Mouse (Mus musculus): ENCODE measurements around the gene Efna5.

The Efna5 gene

GRCm38 (mm10) chr17:62702020-62702814, 178.9 kb downstream of the Efna5 start:
- DNase-seq (ENCODE audit: low read depth, low spot score): no peak

- no peak for DNase-seq (ENCODE audit: low read depth, low spot score)
Measured at GRCm38 (mm10) chr17:62700791-62701602, 180.1 kb downstream of the Efna5 start.

GRCm38 (mm10) chr17:62694958-62695437, 186.1 kb downstream of the Efna5 start:
- DNase-seq (ENCODE audit: low read depth, low spot score): no peak

GRCm38 (mm10) chr17:62692242-62692641, 188.9 kb downstream of the Efna5 start:
- DNase-seq (ENCODE audit: low read depth, low spot score): no peak

- no peak for DNase-seq (ENCODE audit: low read depth, low spot score)
Measured at GRCm38 (mm10) chr17:62691201-62691715, 189.9 kb downstream of the Efna5 start.

- DNase-seq (ENCODE audit: low read depth, low spot score): no peak
Measured at GRCm38 (mm10) chr17:62690256-62690655, 190.9 kb downstream of the Efna5 start.

GRCm38 (mm10) chr17:62689646-62690045, 191.5 kb downstream of the Efna5 start:
- DNase-seq (ENCODE audit: low read depth, low spot score): no peak

- DNase-seq (ENCODE audit: low read depth, low spot score): no peak
Measured at GRCm38 (mm10) chr17:62687369-62687768, 193.7 kb downstream of the Efna5 start.

- no peak for DNase-seq (ENCODE audit: low read depth, low spot score)
Measured at GRCm38 (mm10) chr17:62685181-62685580, 195.9 kb downstream of the Efna5 start.

- no peak for DNase-seq (ENCODE audit: low read depth, low spot score)
Measured at GRCm38 (mm10) chr17:62683142-62683541, 198.0 kb downstream of the Efna5 start.

GRCm38 (mm10) chr17:62681726-62682125, 199.4 kb downstream of the Efna5 start:
- no peak for DNase-seq (ENCODE audit: low read depth, low spot score)

- no peak for DNase-seq (ENCODE audit: low read depth, low spot score)
Measured at GRCm38 (mm10) chr17:62680737-62681136, 200.4 kb downstream of the Efna5 start.

- no peak for DNase-seq (ENCODE audit: low read depth, low spot score)
Measured at GRCm38 (mm10) chr17:62676832-62677231, 204.3 kb downstream of the Efna5 start.

GRCm38 (mm10) chr17:62676409-62676808, 204.7 kb downstream of the Efna5 start:
- no peak for DNase-seq (ENCODE audit: low read depth, low spot score)

GRCm38 (mm10) chr17:62675811-62676255, 205.3 kb downstream of the Efna5 start:
- DNase-seq (ENCODE audit: low read depth, low spot score): no peak

GRCm38 (mm10) chr17:62672068-62672467, 209.0 kb downstream of the Efna5 start:
- no peak for DNase-seq (ENCODE audit: low read depth, low spot score)

- DNase-seq (ENCODE audit: low read depth, low spot score): no peak
Measured at GRCm38 (mm10) chr17:62666761-62667160, 214.4 kb downstream of the Efna5 start.

- no peak for DNase-seq (ENCODE audit: low read depth, low spot score)
Measured at GRCm38 (mm10) chr17:62665823-62666222, 215.3 kb downstream of the Efna5 start.

- no peak for DNase-seq (ENCODE audit: low read depth, low spot score)
Measured at GRCm38 (mm10) chr17:62664709-62665108, 216.4 kb downstream of the Efna5 start.

- DNase-seq (ENCODE audit: low read depth, low spot score): no peak
Measured at GRCm38 (mm10) chr17:62661801-62662200, 219.3 kb downstream of the Efna5 start.

- DNase-seq (ENCODE audit: low read depth, low spot score): no peak
Measured at GRCm38 (mm10) chr17:62659501-62660175, 221.5 kb downstream of the Efna5 start.

Measured in WW6 (cell line).